Mouse (Mus musculus): Measurements from ENCODE around the gene Kcnc4. TPM values are rescaled to one million over a fixed set of nuclear protein-coding genes. Genes with fewer than 3 reads are reported as not detected.

Gene Kcnc4
- total RNA-seq, 2 experiments from 2014 or later, result 9.4 to 12.9 TPM

DNA sequence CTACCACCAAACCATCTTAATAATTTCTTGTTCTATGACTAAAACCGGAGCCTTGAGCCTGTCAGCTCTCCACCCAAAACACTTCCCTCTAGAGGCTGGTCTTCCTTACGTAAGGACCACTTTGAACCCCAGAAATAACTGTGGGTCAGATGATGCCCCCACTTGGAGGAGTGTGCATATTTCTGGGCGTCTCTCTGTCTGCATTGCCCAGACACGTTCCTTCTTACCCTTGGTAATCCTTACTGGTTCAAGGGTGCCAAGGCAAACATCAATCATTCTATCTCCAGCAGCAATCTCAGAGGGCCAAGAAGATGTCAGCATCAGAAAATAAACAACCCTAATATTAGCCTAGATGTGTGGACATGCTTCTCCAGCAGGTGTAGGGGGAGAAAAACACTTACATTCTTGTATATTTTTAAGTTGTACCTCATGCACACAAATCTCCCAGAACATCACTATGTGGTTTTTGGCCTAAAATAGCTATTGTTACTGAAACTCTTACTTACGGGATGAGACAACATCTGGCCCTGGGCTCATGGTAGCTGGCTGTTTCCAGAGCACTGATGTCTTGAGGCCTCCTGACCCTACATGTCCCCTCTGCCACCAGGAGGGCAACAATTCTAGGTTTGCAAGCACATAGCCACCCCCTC is 59.2 kb downstream of the Kcnc4 start:
- DNase-seq (ENCODE audit: low spot score in 2 of 2), result no peak

DNA sequence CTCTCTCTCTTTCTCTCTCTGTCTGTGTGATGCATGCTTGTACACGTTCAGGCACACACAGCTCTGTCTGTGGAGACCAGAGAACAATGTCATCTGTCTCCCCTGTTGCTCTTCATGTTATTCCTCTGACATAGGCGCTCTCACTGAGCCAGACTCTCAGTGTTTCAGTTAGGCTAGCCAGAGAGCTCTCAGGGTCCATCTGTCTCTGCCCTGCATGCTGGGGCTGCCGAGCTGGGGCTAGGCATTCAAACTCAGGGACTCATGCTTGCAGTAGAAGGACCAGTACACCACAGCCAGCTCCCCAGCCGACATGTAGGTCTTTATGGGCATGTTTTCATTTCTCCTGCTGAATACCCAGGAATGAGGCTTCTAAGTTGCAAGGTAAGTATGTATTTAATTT is 68.2 kb downstream of the Kcnc4 start:
- DNase-seq (ENCODE audit: low spot score in 2 of 2), result no peak

Other genes starting within 250 kb of the Kcnc4 start
- under 1 TPM in 1 of 2 experiments, not detected in 1; 0.32 TPM for gene Cym, start 237.8 kb downstream of the Kcnc4 start, total RNA-seq (2021)
- not detected for gene A630076J17Rik, start 228.9 kb downstream of the Kcnc4 start, total RNA-seq (2021)
- 1 to 10 TPM in 1 of 2 experiments, under 1 TPM in 1; 0.50 to 1.2 TPM for gene Prok1, start 219.8 kb downstream of the Kcnc4 start, total RNA-seq (2021)
- gene Lamtor5, start 180.7 kb downstream of the Kcnc4 start, total RNA-seq (2021), result 10 to 100 TPM; 83.0 to 85.9 TPM
- gene Slc16a4, start 168.3 kb downstream of the Kcnc4 start, total RNA-seq (2021), result under 1 TPM; 0.35 to 0.53 TPM
- 10 to 100 TPM; 35.4 to 42.5 TPM for gene Rbm15, start 125.9 kb downstream of the Kcnc4 start, total RNA-seq (2021)
- 10 to 100 TPM in 1 of 2 experiments, 1 to 10 TPM in 1; 6.4 to 14.9 TPM for gene Slc6a17, start 58.5 kb upstream of the Kcnc4 start, total RNA-seq (2021)
- not detected for gene Ubl4b, start 95.5 kb upstream of the Kcnc4 start, total RNA-seq (2021)
- not detected for gene Alx3, start 135.5 kb upstream of the Kcnc4 start, total RNA-seq (2021)
- not detected for gene Gm10961, start 171.8 kb upstream of the Kcnc4 start, total RNA-seq (2021)
- 10 to 100 TPM; 28.2 to 34.6 TPM for gene Strip1, start 172.1 kb upstream of the Kcnc4 start, total RNA-seq (2021)
- 100 to 1,000 TPM; 252 to 308 TPM for gene Ahcyl1, start 237.0 kb upstream of the Kcnc4 start, total RNA-seq (2021)